Mouse (Mus musculus) liver, embryonic 15.5 days (tissue): ENCODE results near the gene Gm17324. TPM values are rescaled to one million over a fixed set of nuclear protein-coding genes. Genes with fewer than 3 reads are reported as not detected.

Source experiments
- ATAC-seq: fragments of 200-750 bp; cut with Nextera tagmentation; 2 replicates; pipeline ENCODE4 v1.8.0; 2017; ENCODE audit warnings: moderate number of reproducible peaks, mild to moderate bottlenecking, moderate library complexity; ENCODE audit not compliant: insufficient read depth
- H3K27ac ChIP-seq: fragments of 300-500 bp; sonication (generic); replicated peaks from 2 replicates; pipeline ENCODE4 v1.5.1; 2015; ENCODE audit warnings: mild to moderate bottlenecking, inconsistent platforms
- H3K27me3 ChIP-seq: fragments of 300-500 bp; sonication (generic); 2 replicates; pipeline ENCODE4 v1.6.1; 2015; ENCODE audit warnings: mild to moderate bottlenecking, inconsistent platforms
- H3K36me3 ChIP-seq: fragments of 300-500 bp; sonication (generic); replicated peaks from 2 replicates; pipeline ENCODE4 v1.6.1; 2015; ENCODE audit warnings: moderate library complexity, mild to moderate bottlenecking, inconsistent platforms
- H3K4me1 ChIP-seq: fragments of 300-500 bp; sonication (generic); replicated peaks from 2 replicates; pipeline ENCODE4 v1.6.1; 2015; ENCODE audit warnings: inconsistent platforms
- H3K4me2 ChIP-seq: fragments of 300-500 bp; sonication (generic); 2 replicates; pipeline ENCODE4 v1.6.1; 2015; ENCODE audit warnings: moderate library complexity, mild to moderate bottlenecking, inconsistent platforms
- H3K4me3 ChIP-seq: fragments of 300-500 bp; sonication (generic); replicated peaks from 2 replicates; pipeline ENCODE4 v1.5.1; 2015; ENCODE audit warnings: mild to moderate bottlenecking, inconsistent platforms
- H3K9ac ChIP-seq: fragments of 300-500 bp; sonication (generic); 2 replicates; pipeline ENCODE4 v1.6.1; 2015; ENCODE audit warnings: moderate library complexity, mild to moderate bottlenecking, inconsistent platforms
- H3K9me3 ChIP-seq: fragments of 300-500 bp; sonication (generic); replicated peaks from 2 replicates; pipeline ENCODE4 v1.6.1; 2016; ENCODE audit warnings: inconsistent platforms
- WGBS: fragments of 180-500 bp; shearing (Covaris S2); methylation state at CpG from one replicate; pipeline ENCODE4 v1.1.7; 2015; ENCODE audit warnings: mixed read lengths; ENCODE audit not compliant: insufficient replicate concordance; 5-methylcytosine and 5-hydroxymethylcytosine counted together
- microRNA-seq: library from miRNA; unstranded; fragments of <30 nt; microRNA quantifications from one replicate; pipeline ENCODE4, GENCODE M21; 2016
- polyA plus RNA-seq: library from polyadenylated mRNA; unstranded; fragments of >200 nt; fragmentation: Nextera tagmentation; extraction: Ambion mirVana; gene quantifications from 2 replicates; pipeline ENCODE4 v1.2.1, GENCODE M21; 2015

The Gm17324 gene
- polyA plus RNA-seq, 1 experiment from 2014 or later, result 0.45 TPM

DNA sequence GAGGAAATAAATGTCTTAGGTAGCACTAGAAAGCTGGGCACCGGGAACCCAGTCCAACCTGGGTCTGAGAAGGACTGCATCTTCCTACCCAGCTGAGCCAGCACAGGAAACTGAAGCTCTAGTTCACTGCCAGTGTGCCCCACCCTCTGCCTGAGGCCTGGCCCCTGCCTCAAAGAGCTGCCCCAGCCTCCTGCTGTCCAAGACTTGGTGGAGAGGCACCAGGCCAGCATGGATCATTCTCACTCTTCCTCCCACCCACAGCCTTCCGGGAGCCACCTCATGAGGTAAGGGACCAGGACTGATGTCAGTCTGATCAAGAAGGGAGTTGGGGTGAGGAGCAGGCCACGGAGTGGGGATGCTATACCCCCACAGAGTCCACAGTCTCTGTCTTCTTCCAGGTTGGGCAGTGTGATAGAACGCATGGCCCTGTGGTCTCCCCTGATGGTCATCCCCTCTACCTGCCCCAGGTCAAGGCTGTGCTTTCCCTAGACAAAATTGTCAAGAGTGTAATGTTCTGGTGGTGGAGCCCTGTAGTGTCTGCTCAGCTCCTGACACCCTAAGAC is 19.6 kb downstream of the Gm17324 start:
- Histone ChIP-seq H3K4me1 (peaks cover 15% of the 10 kb centered on the region), H3K9ac (no peak overlapping the region), H3K4me3 (no peak overlapping the region), H3K36me3 (no peaks in the 10 kb centered on the region), H3K9me3 (no peaks in the 10 kb centered on the region), H3K4me2 (no peak overlapping the region), H3K27me3 (peaks cover 5% of the 10 kb centered on the region; the same call in 1 of the 2 replicates), H3K27ac (0 out of 2 replicates have a peak overlapping the region, but pooled peaks have one; percentile 6)
- WGBS, result 73% methylated on average over 4 of the region's 4 CpGs
- no peak for ATAC-seq

DNA sequence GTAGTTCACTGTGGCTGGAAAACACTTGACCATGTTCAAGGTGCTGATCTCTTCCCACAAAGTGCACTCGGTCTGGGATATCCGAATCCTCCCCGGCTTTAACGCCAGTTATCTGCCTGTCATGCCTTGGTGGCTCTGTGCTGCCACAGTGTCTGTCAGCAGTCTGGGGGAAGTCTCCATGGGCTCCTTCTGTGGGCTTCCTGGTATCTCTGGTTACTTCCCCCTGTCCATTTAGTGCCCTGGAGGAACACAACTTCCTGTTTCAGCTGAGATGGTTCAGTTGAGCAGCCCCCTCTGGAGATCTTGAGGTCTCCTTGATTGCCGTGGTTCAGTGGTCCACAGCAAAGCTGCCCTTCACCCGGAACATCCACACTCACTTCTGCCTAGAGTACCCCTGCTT is 20.4 kb downstream of the Gm17324 start:
- H3K27ac ChIP-seq, result no peak overlapping the region
- peak; percentile 41; the same call in 1 of the 2 replicates for ATAC-seq
- H3K4me3 ChIP-seq, result 0 out of 2 replicates have a peak overlapping the region, but pooled peaks have one; percentile 44
- H3K4me1 ChIP-seq, result peaks cover 15% of the 10 kb centered on the region
- H3K27me3 ChIP-seq, result peaks cover 5% of the 10 kb centered on the region; the same call in 1 of the 2 replicates
- H3K36me3 ChIP-seq, result no peaks in the 10 kb centered on the region
- no peak overlapping the region for H3K9ac ChIP-seq
- 24% methylated on average over 6 of the region's 6 CpGs for WGBS
- peak overlapping the region; percentile 68 for H3K4me2 ChIP-seq
- H3K9me3 ChIP-seq, result no peaks in the 10 kb centered on the region

DNA sequence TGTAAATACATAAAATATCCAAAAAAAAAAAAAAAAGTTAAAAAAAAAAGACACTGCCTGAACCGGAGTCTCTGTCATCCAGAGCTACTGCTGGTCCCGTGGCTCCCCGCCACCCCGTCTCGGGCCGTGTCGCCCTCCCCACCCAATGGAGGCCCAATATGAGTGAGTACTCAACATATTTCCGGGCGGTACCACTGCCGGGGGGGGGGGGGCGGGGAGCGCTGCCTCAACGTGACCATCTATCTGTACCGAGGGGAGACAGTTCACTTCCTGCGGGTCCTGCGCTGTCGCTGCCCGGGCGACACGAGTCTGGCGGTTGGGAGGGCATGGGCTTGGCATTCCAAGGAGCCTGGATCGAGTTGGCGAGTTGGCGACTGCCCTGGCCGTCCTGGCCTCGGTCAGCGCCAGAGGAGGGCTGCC is 21.2 kb downstream of the Gm17324 start:
- Histone ChIP-seq H3K27me3 (peaks cover 5% of the 10 kb centered on the region; the same call in 1 of the 2 replicates), H3K4me1 (peaks cover 15% of the 10 kb centered on the region), H3K9ac (no peak overlapping the region), H3K9me3 (no peaks in the 10 kb centered on the region), H3K4me3 (peak overlapping the region; percentile 44), H3K36me3 (no peaks in the 10 kb centered on the region), H3K27ac (no peak overlapping the region), H3K4me2 (peak overlapping the region; percentile 68)
- 11% methylated on average over 27 of the region's 27 CpGs for WGBS
- peak; percentile 59; the same call in 1 of the 2 replicates for ATAC-seq

DNA sequence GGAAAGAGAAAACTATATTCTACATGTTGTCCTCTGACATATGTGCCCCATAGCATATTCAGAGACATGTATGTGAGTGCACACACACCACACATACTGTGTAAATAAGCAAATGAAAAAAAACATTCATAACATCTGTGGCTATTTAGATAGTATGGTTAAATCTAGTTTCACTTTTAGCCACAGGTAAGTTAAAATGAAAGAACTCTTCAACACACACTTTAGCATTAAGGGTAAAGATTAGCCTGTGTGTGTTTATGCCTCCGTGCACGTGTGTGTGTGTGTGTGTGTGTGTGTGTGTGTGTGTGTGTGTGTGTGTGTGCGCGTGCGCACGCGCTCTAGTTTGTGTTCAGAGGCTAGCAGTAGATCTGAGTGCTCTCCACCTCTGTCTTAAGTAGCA is 47.0 kb downstream of the Gm17324 start:
- Histone ChIP-seq H3K4me2 (no peak overlapping the region), H3K36me3 (no peaks in the 10 kb centered on the region), H3K27me3 (peaks cover 23% of the 10 kb centered on the region), H3K4me1 (no peaks in the 10 kb centered on the region), H3K9ac (no peak overlapping the region), H3K4me3 (no peak overlapping the region), H3K27ac (no peak overlapping the region), H3K9me3 (no peaks in the 10 kb centered on the region)
- 83% methylated on average over 7 of the region's 7 CpGs for WGBS
- ATAC-seq, result no peak

DNA sequence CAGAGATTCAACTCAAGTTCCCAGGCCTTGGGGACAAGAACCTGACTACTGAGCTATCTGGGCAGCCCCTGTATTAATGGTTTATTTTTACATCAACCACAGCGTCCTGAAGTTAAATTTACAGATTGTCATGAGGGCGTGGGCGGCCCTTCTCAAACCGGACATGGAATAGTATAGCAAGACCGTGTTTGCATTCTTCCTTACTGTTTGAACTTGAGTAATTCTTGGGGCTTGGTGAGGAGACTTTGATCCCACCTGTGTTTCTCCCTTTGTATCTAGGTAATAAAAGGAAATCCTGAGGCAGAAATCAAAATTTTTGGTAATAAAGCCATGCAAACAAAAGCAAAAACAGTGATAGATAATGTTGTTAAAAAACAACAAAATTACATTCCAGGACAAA is 48.0 kb downstream of the Gm17324 start:
- no peak overlapping the region for H3K4me2 ChIP-seq
- H3K27ac ChIP-seq, result no peak overlapping the region
- H3K4me1 ChIP-seq, result peaks cover 7% of the 10 kb centered on the region
- no peak overlapping the region for H3K9ac ChIP-seq
- no peaks in the 10 kb centered on the region for H3K36me3 ChIP-seq
- ATAC-seq, result no peak
- H3K9me3 ChIP-seq, result no peaks in the 10 kb centered on the region
- no peak overlapping the region for H3K4me3 ChIP-seq
- peaks cover 33% of the 10 kb centered on the region for H3K27me3 ChIP-seq
- 65% methylated on average over 5 of the region's 5 CpGs for WGBS

Small RNAs within 50 kb of the gene (microRNA-seq; reads per million reads assigned to microRNA genes)
- not detected for gene Gm26377

Other genes starting within 250 kb of the Gm17324 start
- not detected in 2 replicates for gene Gsta1, start 218.1 kb downstream of the Gm17324 start, polyA plus RNA-seq
- gene Gm3776, start 191.7 kb downstream of the Gm17324 start, polyA plus RNA-seq, result 0.26 and 0.36 TPM in 2 replicates
- gene Gm10639, start 158.9 kb downstream of the Gm17324 start, polyA plus RNA-seq, result not detected in 2 replicates
- not detected in 2 replicates for gene Omt2a, start 134.0 kb downstream of the Gm17324 start, polyA plus RNA-seq
- gene Omt2b, start 121.2 kb downstream of the Gm17324 start, polyA plus RNA-seq, result not detected in 2 replicates
- 0.23 and 0.51 TPM in 2 replicates for gene Gsta2, start 93.0 kb downstream of the Gm17324 start, polyA plus RNA-seq
- gene Dppa5a, start 80.6 kb downstream of the Gm17324 start, polyA plus RNA-seq, result not detected in 2 replicates
- gene Ooep, start 70.1 kb downstream of the Gm17324 start, polyA plus RNA-seq, result 0.03 and 0.08 TPM in 2 replicates
- gene Ddx43, start 53.0 kb downstream of the Gm17324 start, polyA plus RNA-seq, result not detected in 2 replicates
- 0.82 and 0.98 TPM in 2 replicates for gene Cgas, start 5.5 kb downstream of the Gm17324 start, polyA plus RNA-seq
- gene Mto1, start 578 bp downstream of the Gm17324 start, polyA plus RNA-seq, result 19.6 and 19.8 TPM in 2 replicates
- gene Eef1a1, start 40.4 kb upstream of the Gm17324 start, polyA plus RNA-seq, result 2,003 and 2,036 TPM in 2 replicates
- gene Slc17a5, start 139.3 kb upstream of the Gm17324 start, polyA plus RNA-seq, result 4.2 and 4.7 TPM in 2 replicates
- 0.08 and 0.17 TPM in 2 replicates for gene Cd109, start 166.8 kb upstream of the Gm17324 start, polyA plus RNA-seq